Mouse (Mus musculus): ENCODE measurements around the gene Hist2h4. TPM values are rescaled to one million over a fixed set of nuclear protein-coding genes. Genes with fewer than 3 reads are reported as not detected.

Gene Hist2h4
- polyA plus RNA-seq, 1 experiment from 2014 or later, result 15.9 TPM

DNA sequence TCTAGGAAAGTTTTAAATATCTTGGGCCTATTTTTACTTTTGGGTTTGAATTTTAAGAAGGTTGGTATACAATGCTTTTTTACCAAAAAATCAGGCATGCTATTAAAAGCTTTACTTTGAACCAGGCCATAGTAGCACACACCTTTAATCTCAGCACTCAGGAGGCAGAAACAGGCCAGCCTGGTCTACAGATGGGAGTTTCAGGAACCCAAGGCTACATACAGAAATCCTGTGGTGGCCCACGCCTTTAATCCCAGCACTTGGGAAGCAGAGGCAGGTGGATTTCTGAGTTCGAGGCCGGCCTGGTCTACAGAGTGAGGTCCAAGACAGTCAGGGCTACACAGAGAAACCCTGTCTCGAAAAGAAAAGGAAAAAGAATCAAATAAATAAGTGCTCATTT lies 4.4 kb upstream of the Hist2h4 start:
- H3K27ac ChIP-seq, result peak overlapping the region; percentile 95
- H3K9ac ChIP-seq, result 0 out of 2 replicates have a peak overlapping the region, but pooled peaks have one; percentile 17
- H3K9me3 ChIP-seq, result no peaks in the 10 kb centered on the region
- peak overlapping the region; percentile 53 for H3K4me2 ChIP-seq
- 67% methylated on average over 4 of the region's 4 CpGs for WGBS
- H3K4me3 ChIP-seq, result peak overlapping the region; percentile 40; the same call in 1 of the 2 replicates
- no peaks in the 10 kb centered on the region for H3K36me3 ChIP-seq
- no peaks in the 10 kb centered on the region for H3K27me3 ChIP-seq
- H3K4me1 ChIP-seq, result peaks cover 21% of the 10 kb centered on the region
- ATAC-seq (ENCODE audit: borderline replicate concordance, extremely low read depth, low FRiP score, low TSS enrichment), result no peak

GRCm38 (mm10) chr3:96266132-96266710 lies 3.1 kb upstream of the Hist2h4 start:
- WGBS, result 81% methylated on average over 8 of the region's 8 CpGs
- peak overlapping the region; percentile 19; the same call in 1 of the 2 replicates for H3K27ac ChIP-seq
- no peak for ATAC-seq (ENCODE audit: borderline replicate concordance, extremely low read depth, low FRiP score, low TSS enrichment)
- no peak overlapping the region for H3K4me2 ChIP-seq
- H3K9ac ChIP-seq, result no peak overlapping the region
- no peaks in the 10 kb centered on the region for H3K9me3 ChIP-seq
- no peak overlapping the region for H3K4me3 ChIP-seq
- no peaks in the 10 kb centered on the region for H3K27me3 ChIP-seq
- H3K36me3 ChIP-seq, result no peaks in the 10 kb centered on the region
- H3K4me1 ChIP-seq, result peaks cover 29% of the 10 kb centered on the region

GRCm38 (mm10) chr3:96264404-96264949 lies 1.4 kb upstream of the Hist2h4 start:
- WGBS, result 61% methylated on average over 7 of the region's 7 CpGs
- ATAC-seq (ENCODE audit: borderline replicate concordance, extremely low read depth, low FRiP score, low TSS enrichment), result no peak
- H3K9ac ChIP-seq, result peak overlapping the region; percentile 68; the same call in 1 of the 2 replicates
- H3K27me3 ChIP-seq, result peaks cover 5% of the 10 kb centered on the region; the same call in 1 of the 2 replicates
- peak overlapping the region; percentile 53; the same call in 1 of the 2 replicates for H3K4me3 ChIP-seq
- peak overlapping the region; percentile 75 for H3K4me2 ChIP-seq
- H3K9me3 ChIP-seq, result no peaks in the 10 kb centered on the region
- peak overlapping the region; percentile 98 for H3K27ac ChIP-seq
- peaks cover 29% of the 10 kb centered on the region for H3K4me1 ChIP-seq
- no peaks in the 10 kb centered on the region for H3K36me3 ChIP-seq

GRCm38 (mm10) chr3:96263558-96264403 lies 670 bp upstream of the Hist2h4 start:
- peak; percentile 25; the same call in 1 of the 2 replicates for ATAC-seq (ENCODE audit: borderline replicate concordance, extremely low read depth, low FRiP score, low TSS enrichment)
- Histone ChIP-seq H3K4me1 (peaks cover 29% of the 10 kb centered on the region), H3K9ac (peak overlapping the region; percentile 68), H3K27me3 (peaks cover 7% of the 10 kb centered on the region), H3K9me3 (no peaks in the 10 kb centered on the region), H3K4me2 (peak overlapping the region; percentile 75), H3K27ac (peak overlapping the region; percentile 98), H3K4me3 (peak overlapping the region; percentile 53), H3K36me3 (no peaks in the 10 kb centered on the region)
- WGBS, result 6% methylated on average over 27 of the region's 27 CpGs

DNA sequence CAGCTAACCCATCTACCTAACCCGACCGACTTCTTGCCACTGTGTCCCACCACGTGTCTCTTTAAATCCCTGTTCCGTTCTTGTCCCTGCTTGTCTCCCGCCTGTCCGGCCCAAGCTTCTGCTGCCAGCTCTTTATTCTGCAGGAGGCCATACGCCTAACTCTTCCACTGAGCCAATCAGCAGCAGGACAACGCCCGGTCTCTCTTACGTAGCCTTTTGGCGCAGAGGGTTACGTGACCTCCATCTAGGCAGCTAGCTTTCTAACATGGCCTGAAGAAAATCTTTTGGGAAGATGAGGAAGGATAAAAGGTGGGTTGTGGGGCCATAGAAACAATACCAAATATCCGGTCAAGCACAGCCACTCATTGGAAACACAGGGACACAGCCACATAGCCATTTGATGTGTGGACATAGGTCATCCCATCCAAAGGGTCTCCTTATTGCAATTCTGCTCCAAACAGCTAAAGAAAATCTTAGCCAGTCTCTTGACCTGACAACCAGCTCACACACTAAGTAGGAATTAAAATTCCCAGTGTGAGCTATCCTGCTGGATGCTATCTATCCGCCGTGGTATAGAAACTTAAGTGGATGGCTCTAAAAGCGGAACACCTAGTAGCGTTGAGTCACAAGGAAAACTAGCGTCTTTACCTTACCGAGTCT lies 765 bp downstream of the Hist2h4 start:
- no peaks in the 10 kb centered on the region for H3K9me3 ChIP-seq
- H3K9ac ChIP-seq, result peak overlapping the region; percentile 68
- peaks cover 11% of the 10 kb centered on the region for H3K27me3 ChIP-seq
- H3K36me3 ChIP-seq, result no peaks in the 10 kb centered on the region
- H3K4me2 ChIP-seq, result peak overlapping the region; percentile 75
- H3K4me3 ChIP-seq, result peak overlapping the region; percentile 53
- ATAC-seq (ENCODE audit: borderline replicate concordance, extremely low read depth, low FRiP score, low TSS enrichment), result peak; percentile 84
- peak overlapping the region; percentile 98 for H3K27ac ChIP-seq
- WGBS, result under 1% methylated on average over 19 of the region's 19 CpGs
- peaks cover 23% of the 10 kb centered on the region for H3K4me1 ChIP-seq

- Histone ChIP-seq H3K4me2 (peak overlapping the region; percentile 75), H3K9me3 (no peaks in the 10 kb centered on the region), H3K9ac (0 out of 2 replicates have a peak overlapping the region, but pooled peaks have one; percentile 68), H3K4me3 (peak overlapping the region; percentile 53), H3K4me1 (peaks cover 20% of the 10 kb centered on the region), H3K36me3 (no peaks in the 10 kb centered on the region), H3K27me3 (peaks cover 11% of the 10 kb centered on the region), H3K27ac (peak overlapping the region; percentile 98)
- ATAC-seq (ENCODE audit: borderline replicate concordance, extremely low read depth, low FRiP score, low TSS enrichment), result no peak
- WGBS, result 49% methylated on average over 3 of the region's 3 CpGs
Observed at GRCm38 (mm10) chr3:96261623-96262022, 1.5 kb downstream of the Hist2h4 start.

DNA sequence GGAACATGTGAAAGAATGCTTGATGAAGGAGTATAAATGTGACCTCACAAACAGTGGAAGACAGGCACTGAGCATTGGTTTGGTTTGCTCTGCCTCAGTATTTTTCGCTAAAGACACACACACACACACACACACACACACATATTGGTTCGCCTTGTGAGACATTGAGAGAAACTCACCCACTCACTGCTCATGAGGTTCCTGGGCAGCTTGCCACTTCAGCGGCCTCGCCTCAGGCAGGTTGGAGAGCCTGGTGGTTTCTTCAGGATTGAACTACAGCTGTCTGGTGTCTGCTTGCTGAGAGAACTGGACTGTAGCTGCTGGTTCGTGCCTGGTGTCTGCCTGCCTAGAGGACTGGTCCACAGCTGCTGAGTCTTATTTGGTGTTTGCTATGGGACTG lies 2.9 kb downstream of the Hist2h4 start:
- Histone ChIP-seq H3K4me1 (peaks cover 24% of the 10 kb centered on the region), H3K4me2 (no peak overlapping the region), H3K36me3 (no peaks in the 10 kb centered on the region), H3K27ac (no peak overlapping the region), H3K27me3 (peaks cover 16% of the 10 kb centered on the region), H3K9me3 (no peaks in the 10 kb centered on the region), H3K4me3 (no peak overlapping the region), H3K9ac (no peak overlapping the region)
- ATAC-seq (ENCODE audit: borderline replicate concordance, extremely low read depth, low FRiP score, low TSS enrichment), result no peak
- 89% methylated on average over 5 of the region's 5 CpGs for WGBS

DNA sequence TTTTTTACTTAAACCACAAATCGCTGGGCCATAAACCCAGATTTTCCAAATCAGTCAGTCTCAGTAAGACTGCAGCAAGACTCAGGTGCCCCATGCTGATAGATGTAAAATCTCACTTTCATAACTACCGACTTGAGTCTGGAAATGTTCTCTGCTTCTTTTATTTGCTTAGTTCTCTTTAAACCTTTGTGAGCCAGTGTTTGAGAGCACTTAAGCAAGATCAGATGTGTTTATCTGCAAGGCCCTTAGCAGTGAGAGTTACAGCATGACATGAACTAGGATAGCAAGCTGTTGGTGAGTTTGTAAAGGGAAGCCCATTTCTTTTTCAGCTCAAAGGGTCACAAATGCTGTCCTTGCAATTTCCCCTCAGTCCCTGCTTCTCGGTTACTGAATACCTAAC lies 5.9 kb downstream of the Hist2h4 start:
- Histone ChIP-seq H3K27ac (no peak overlapping the region), H3K4me1 (peaks cover 11% of the 10 kb centered on the region), H3K9ac (no peak overlapping the region), H3K4me2 (no peak overlapping the region), H3K4me3 (no peak overlapping the region), H3K27me3 (peaks cover 40% of the 10 kb centered on the region), H3K36me3 (no peaks in the 10 kb centered on the region), H3K9me3 (no peaks in the 10 kb centered on the region)
- ATAC-seq (ENCODE audit: borderline replicate concordance, extremely low read depth, low FRiP score, low TSS enrichment), result no peak
- 52% methylated on average over 3 of the region's 3 CpGs for WGBS

GRCm38 (mm10) chr3:96255926-96256593 lies 7.1 kb downstream of the Hist2h4 start:
- Histone ChIP-seq H3K27ac (no peak overlapping the region), H3K9me3 (no peaks in the 10 kb centered on the region), H3K27me3 (peaks cover 41% of the 10 kb centered on the region), H3K9ac (no peak overlapping the region), H3K36me3 (no peaks in the 10 kb centered on the region), H3K4me2 (no peak overlapping the region), H3K4me1 (0 out of 2 replicates have a peak, but pooled peaks cover 4% of the 10 kb centered on the region), H3K4me3 (no peak overlapping the region)
- WGBS, result 54% methylated on average over 5 of the region's 5 CpGs
- no peak for ATAC-seq (ENCODE audit: borderline replicate concordance, extremely low read depth, low FRiP score, low TSS enrichment)

GRCm38 (mm10) chr3:96254683-96255355 lies 8.3 kb downstream of the Hist2h4 start:
- Histone ChIP-seq H3K9ac (no peak overlapping the region), H3K4me2 (no peak overlapping the region), H3K27me3 (peaks cover 41% of the 10 kb centered on the region), H3K4me3 (no peak overlapping the region), H3K4me1 (0 out of 2 replicates have a peak, but pooled peaks cover 4% of the 10 kb centered on the region), H3K9me3 (no peaks in the 10 kb centered on the region), H3K36me3 (no peaks in the 10 kb centered on the region), H3K27ac (no peak overlapping the region)
- 38% methylated on average over 10 of the region's 10 CpGs for WGBS
- no peak for ATAC-seq (ENCODE audit: borderline replicate concordance, extremely low read depth, low FRiP score, low TSS enrichment)

GRCm38 (mm10) chr3:96251787-96252186 lies 11.3 kb downstream of the Hist2h4 start:
- H3K9ac ChIP-seq, result no peak overlapping the region
- H3K27me3 ChIP-seq, result peaks cover 34% of the 10 kb centered on the region
- no peaks in the 10 kb centered on the region for H3K9me3 ChIP-seq
- WGBS, result 83% methylated on average over 3 of the region's 3 CpGs
- no peak overlapping the region for H3K27ac ChIP-seq
- no peak overlapping the region for H3K4me2 ChIP-seq
- peaks cover 21% of the 10 kb centered on the region for H3K4me1 ChIP-seq
- no peak overlapping the region for H3K4me3 ChIP-seq
- no peaks in the 10 kb centered on the region for H3K36me3 ChIP-seq
- no peak for ATAC-seq (ENCODE audit: borderline replicate concordance, extremely low read depth, low FRiP score, low TSS enrichment)

Measured in lung, embryonic 15.5 days (tissue).